Mouse (Mus musculus) erythroblast, embryonic 14.5 days (primary cell): ENCODE measurements around the gene Cxcr4. TPM values are rescaled to one million over a fixed set of nuclear protein-coding genes. Genes with fewer than 3 reads are reported as not detected.
A peak's percentile ranks its signal among the peaks of the same experiment; 100 is the strongest.

ENCODE experiments used
- H3K27me3 ChIP-seq: 2 replicates; pipeline ENCODE4 v1.6.1; 2012; ENCODE audit warnings: inconsistent platforms; ENCODE audit not compliant: control insufficient read depth
- H3K36me3 ChIP-seq: 2 replicates; pipeline ENCODE4 v1.6.1; 2012; ENCODE audit warnings: mild to moderate bottlenecking, inconsistent platforms; ENCODE audit not compliant: control insufficient read depth
- H3K4me1 ChIP-seq: 2 replicates; pipeline ENCODE4 v1.6.1; 2012; ENCODE audit warnings: inconsistent platforms; ENCODE audit not compliant: control insufficient read depth
- H3K4me3 ChIP-seq: replicated peaks from 2 replicates; pipeline ENCODE3; 2012; ENCODE audit warnings: moderate library complexity, mild to moderate bottlenecking, inconsistent platforms
- H3K9me3 ChIP-seq: 2 replicates; pipeline ENCODE4 v1.6.1; 2012; ENCODE audit warnings: low read length, inconsistent platforms, mixed read lengths; ENCODE audit not compliant: control insufficient read depth
- GATA1 ChIP-seq: IDR thresholded peaks from 2 replicates; pipeline ENCODE4 v1.6.1; 2012; ENCODE audit warnings: low read length, inconsistent platforms, mixed read lengths
- TAL1 ChIP-seq: IDR thresholded peaks from 3 replicates; pipeline ENCODE4 v1.6.1; 2012; ENCODE audit warnings: low read length, inconsistent platforms, mixed read lengths
- polyA plus RNA-seq: library from polyadenylated mRNA; stranded (reverse); fragments of >175 nt; gene quantifications from 2 replicates; pipeline ENCODE4 v1.2.3, GENCODE M21; 2012

Cxcr4 gene
- polyA plus RNA-seq = not detected in 2 replicates

DNA sequence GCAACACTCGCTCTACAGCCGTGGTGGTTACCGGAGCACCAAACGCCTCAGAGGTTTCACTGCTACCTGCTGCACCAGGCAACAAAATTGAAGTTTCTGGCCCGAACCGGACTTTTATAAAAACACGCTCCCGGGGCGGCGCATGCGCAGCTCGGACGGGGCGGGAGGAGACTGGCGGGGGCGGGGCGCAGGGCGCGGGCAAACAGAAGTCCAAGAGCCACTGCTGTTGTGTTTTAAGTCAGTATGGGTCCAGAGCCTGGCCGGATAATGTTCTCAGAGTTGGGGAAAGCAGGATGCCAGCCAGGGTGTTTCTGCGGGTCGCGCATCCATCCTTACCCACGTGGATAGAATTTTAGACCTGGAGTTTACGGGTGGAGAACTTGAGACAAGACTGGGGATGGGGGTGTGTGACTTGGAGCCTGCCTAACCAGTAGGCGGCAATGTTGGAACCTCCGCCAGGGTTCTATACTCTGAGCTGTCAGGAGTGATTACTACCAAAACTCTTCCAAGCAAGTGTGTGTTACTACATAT, at the start of gene Cxcr4:
Cxcr4 (minus strand) TSS at position 83 of the 531 bp plus-strand sequence.
- Histone ChIP-seq H3K9me3 (peaks cover 2% of the 10 kb centered on the region; the same call in 1 of the 2 replicates), H3K36me3 (no peaks in the 10 kb centered on the region)
- no peak for TF ChIP-seq TAL1
- TF ChIP-seq GATA1 = no peak

DNA sequence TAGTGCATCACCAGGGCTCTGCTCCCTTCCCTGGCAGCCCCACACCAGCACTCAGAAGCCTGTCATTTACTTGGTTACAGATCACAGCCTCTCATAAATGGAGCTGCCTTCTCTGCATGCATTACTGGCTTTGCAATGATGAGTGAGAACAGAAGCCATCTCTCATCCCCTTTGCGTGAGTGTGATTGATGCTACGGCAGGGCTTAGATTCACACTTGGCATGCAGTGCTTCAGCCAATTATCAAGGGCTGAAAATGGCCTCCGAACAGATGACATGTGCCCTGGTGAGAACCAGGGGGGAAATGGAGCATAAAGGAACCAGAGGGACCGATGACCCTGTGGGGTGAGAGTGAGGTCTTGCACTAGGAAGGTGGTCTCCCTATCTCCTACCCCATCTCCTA, 47.6 kb upstream of the Cxcr4 start:
- no peak for TF ChIP-seq TAL1
- no peak for TF ChIP-seq GATA1
- H3K4me3 ChIP-seq = no peak overlapping the region
- H3K9me3 ChIP-seq = no peaks in the 10 kb centered on the region
- H3K4me1 ChIP-seq = no peaks in the 10 kb centered on the region
- H3K27me3 ChIP-seq = no peaks in the 10 kb centered on the region
- no peaks in the 10 kb centered on the region for H3K36me3 ChIP-seq

More for the DNA sequence above, at the start of gene Cxcr4:
- peak within 1 kb of the TSS; percentile 38 for H3K4me3 ChIP-seq
- H3K27me3 ChIP-seq = peaks cover 67% of the 10 kb centered on the region
- H3K4me1 ChIP-seq = no peaks in the 10 kb centered on the region

DNA sequence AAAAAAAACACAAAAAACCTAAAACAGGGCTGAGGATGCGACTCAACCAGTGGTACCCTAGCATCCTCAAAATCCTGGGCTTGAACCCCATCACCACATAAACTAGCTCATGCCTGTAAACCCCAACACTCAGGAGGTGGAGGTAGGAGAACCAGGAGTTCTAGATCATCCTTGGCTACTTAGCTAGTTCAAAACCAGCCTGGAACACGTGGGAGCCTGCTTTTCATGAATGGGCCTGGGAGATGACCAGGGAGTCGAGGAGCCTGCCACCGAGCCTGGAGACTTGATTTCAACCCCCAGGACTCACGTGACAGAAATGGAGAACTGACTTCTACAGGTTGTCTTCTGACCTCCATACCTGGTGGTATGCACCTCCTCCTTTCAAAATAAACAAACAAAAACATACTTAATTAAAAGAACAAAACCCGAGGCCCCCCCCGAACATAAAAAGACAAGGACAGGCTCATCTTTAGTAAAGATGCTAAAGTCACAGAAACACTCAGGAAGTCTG, 45.2 kb upstream of the Cxcr4 start:
- TF ChIP-seq GATA1 (no peak), TAL1 (no peak)
- Histone ChIP-seq H3K4me3 (no peak overlapping the region), H3K27me3 (no peaks in the 10 kb centered on the region), H3K4me1 (no peaks in the 10 kb centered on the region), H3K36me3 (no peaks in the 10 kb centered on the region), H3K9me3 (no peaks in the 10 kb centered on the region)

DNA sequence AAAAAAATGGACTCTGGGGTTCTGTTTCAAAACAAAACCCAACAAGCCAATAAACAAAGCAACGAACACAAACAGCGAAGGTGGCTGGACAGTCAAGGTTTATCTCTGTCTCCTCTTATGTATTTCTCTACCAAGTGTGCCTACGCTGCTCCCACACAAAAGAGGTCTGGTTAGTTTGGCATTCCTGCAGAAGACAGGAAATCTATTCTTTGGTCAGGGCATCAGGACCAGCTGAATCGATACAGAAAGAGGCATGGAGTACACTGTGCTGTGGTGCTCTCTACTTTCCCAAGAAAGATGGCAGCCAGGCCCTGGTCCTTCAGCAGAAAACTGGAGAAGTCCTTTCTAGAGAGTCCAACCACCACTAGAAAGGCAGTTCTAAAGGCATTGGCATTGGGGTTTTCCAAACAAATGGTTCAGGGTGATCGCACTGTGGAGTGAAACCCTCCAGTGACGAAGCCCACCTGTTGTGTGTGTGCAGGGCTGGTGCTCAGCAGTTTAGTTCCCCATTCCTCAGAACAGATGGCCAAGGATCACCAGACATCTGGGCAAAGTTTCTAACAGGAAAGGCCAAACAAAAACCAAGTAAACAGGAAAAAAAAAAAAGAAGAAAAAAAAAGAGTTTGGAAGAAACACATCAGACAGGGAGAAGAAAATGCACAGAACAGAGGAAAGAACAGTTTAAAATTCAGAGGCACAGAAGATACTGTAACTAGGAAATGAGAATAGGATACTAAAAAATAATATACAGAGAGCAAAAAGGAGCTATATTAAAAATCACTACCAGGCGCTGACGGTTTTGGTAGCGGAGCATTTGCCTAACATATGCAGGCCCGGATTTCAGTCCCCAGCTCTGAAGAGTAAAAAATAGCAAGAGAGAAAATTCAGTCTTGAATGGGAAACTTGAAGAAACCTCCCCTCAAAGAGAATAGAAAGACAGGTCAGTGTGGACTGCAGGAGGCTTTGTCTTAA, 44.5 kb upstream of the Cxcr4 start:
- TF ChIP-seq GATA1 = no peak
- no peak for TF ChIP-seq TAL1
- H3K9me3 ChIP-seq = no peaks in the 10 kb centered on the region
- H3K4me1 ChIP-seq = no peaks in the 10 kb centered on the region
- H3K36me3 ChIP-seq = no peaks in the 10 kb centered on the region
- no peak overlapping the region for H3K4me3 ChIP-seq
- H3K27me3 ChIP-seq = no peaks in the 10 kb centered on the region

DNA sequence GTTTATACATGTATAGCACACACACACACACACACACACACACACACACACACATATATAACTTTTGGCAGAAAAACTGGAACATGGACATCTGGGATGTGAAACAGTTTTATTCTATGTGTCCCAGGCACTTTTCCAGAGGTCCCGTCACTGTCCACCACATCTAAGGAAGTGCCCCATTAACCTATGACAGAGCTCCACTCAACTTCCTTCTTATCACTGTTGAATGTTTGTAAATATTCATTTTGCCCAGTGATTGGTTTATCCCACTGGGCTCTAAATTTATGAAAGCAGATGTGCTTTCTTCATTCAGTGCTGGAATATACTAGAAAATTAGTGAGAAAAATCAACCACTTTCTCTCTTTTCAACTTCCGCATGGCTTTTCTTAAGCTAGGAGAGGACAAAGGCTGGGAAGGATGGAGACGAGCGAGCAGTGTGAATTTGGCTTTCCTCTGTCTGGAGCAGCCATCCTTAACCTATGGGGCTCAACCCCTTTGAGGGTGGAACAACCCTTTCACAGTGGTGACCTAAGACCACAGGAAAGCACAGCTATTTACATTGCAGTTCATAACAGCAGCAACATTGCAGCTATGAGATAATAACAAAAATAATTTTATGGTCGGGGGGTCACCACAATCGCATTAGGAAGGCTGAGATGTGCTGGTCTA, 41.8 kb upstream of the Cxcr4 start:
- no peak overlapping the region for H3K4me3 ChIP-seq
- TF ChIP-seq TAL1 = no peak
- no peak for TF ChIP-seq GATA1
- H3K4me1 ChIP-seq = no peaks in the 10 kb centered on the region
- H3K36me3 ChIP-seq = no peaks in the 10 kb centered on the region
- no peaks in the 10 kb centered on the region for H3K27me3 ChIP-seq
- H3K9me3 ChIP-seq = peaks cover 3% of the 10 kb centered on the region; the same call in 1 of the 2 replicates

DNA sequence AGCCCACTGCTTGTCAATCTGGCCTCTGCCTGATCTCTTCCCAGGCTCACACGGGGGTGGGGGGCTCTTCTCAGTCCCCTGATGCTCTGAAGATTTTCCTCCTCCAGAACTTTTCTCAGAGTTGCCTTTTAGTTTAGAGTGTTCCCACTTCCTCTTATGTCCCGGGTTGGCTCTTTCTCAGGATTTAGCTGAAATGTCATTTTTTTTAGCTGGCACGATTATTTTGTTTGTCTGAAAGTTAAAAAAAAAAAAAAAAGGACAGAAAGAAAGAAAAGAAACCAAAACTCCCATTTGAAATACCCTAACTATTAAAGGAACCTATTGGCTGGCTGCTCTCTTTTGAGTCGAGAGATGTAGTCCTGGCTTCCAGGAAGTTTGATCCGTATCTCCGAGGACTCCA, 40.4 kb upstream of the Cxcr4 start:
- H3K36me3 ChIP-seq = no peaks in the 10 kb centered on the region
- H3K4me1 ChIP-seq = no peaks in the 10 kb centered on the region
- no peaks in the 10 kb centered on the region for H3K27me3 ChIP-seq
- no peak overlapping the region for H3K4me3 ChIP-seq
- peaks cover 3% of the 10 kb centered on the region; the same call in 1 of the 2 replicates for H3K9me3 ChIP-seq
- TF ChIP-seq TAL1 = no peak
- no peak for TF ChIP-seq GATA1

DNA sequence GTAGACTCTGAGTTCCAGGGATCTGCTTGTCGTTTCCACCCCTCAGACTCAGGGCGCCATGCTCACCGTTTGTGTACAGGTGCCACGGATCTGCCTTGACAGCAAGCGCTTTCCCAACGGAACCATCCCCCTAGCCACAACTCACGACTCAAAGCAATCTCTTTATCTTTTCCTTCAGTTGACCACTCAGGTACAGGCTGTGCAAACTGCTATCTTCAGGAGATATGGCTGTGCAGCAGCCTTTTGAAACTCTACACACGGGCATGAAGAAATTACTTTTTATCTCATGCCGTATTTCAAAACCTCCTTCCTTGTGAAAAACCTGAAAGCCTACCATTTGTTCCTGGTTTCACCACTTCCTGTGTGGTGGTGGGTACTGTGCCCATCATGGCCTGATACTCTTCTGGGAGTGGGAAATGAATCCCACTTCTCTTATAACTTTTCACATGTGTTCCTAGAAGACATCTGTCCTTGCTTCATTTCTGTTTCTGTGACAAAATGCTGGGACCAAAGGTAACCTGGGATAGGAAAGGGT, 34.1 kb upstream of the Cxcr4 start:
- Histone ChIP-seq H3K4me3 (no peak overlapping the region), H3K27me3 (no peaks in the 10 kb centered on the region), H3K36me3 (no peaks in the 10 kb centered on the region), H3K9me3 (peaks cover 3% of the 10 kb centered on the region; the same call in 1 of the 2 replicates), H3K4me1 (no peaks in the 10 kb centered on the region)
- TF ChIP-seq TAL1 = no peak

DNA sequence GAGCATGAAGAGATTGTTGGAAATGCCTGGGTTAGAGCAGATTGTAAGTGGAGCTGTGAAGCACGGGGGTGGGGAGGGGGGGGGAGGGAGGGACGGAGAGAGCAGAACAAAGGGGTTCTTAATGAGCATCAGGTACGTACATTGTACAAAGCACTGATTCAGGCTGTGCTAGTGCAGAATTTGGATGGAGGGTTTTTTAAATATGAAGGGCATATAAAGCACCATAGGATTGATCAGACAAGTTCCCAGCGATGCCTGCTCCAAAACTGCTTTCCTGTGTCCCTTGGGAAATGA, 31.4 kb upstream of the Cxcr4 start:
- Histone ChIP-seq H3K4me1 (no peaks in the 10 kb centered on the region), H3K27me3 (no peaks in the 10 kb centered on the region), H3K9me3 (no peaks in the 10 kb centered on the region), H3K36me3 (no peaks in the 10 kb centered on the region), H3K4me3 (no peak overlapping the region)
- TF ChIP-seq TAL1 (no peak), GATA1 (no peak)
